Mouse (Mus musculus): ENCODE data around the gene Trim7. TPM values are rescaled to one million over a fixed set of nuclear protein-coding genes. Genes with fewer than 3 reads are reported as not detected.
"Not testable (repeated sequence)": the region's sequence is repeated elsewhere in the genome, so short reads cannot be mapped to it uniquely, and the experiment has no call there.

The Trim7 gene
- polyA plus RNA-seq, 1 experiment from 2014 or later: 1.0 TPM

DNA sequence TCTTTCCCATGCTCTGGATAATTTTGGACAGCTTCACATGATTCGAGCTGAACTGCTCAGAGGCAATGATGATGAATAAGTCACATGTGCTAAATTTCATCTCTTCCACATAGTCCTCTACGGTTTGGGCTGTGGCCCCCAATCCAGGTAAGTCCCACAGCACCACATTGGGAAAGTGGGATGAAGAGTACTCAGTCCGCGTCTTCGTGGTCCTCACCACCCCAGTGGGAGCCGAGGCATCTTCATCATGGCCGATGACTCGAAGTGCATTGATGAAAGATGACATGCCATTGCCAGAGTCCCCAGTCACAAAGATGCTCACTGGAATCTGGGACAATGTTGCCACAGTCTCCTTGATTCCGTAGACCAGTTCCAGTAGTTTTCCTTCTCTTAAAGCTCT lies 40.5 kb downstream of the Trim7 start:
- H3K9me3 ChIP-seq: no peaks in the 10 kb centered on the region
- ATAC-seq (ENCODE audit: low FRiP score, low read depth): no peak
- H3K9ac ChIP-seq: no peak overlapping the region
- H3K4me1 ChIP-seq: peaks cover 14% of the 10 kb centered on the region
- WGBS: 92% methylated on average over 9 of the region's 9 CpGs
- no peak overlapping the region for H3K27ac ChIP-seq
- no peak overlapping the region for H3K4me3 ChIP-seq
- no peak overlapping the region for H3K4me2 ChIP-seq (replicated peaks)
- no peaks in the 10 kb centered on the region for H3K27me3 ChIP-seq
- H3K36me3 ChIP-seq: no peaks in the 10 kb centered on the region

DNA sequence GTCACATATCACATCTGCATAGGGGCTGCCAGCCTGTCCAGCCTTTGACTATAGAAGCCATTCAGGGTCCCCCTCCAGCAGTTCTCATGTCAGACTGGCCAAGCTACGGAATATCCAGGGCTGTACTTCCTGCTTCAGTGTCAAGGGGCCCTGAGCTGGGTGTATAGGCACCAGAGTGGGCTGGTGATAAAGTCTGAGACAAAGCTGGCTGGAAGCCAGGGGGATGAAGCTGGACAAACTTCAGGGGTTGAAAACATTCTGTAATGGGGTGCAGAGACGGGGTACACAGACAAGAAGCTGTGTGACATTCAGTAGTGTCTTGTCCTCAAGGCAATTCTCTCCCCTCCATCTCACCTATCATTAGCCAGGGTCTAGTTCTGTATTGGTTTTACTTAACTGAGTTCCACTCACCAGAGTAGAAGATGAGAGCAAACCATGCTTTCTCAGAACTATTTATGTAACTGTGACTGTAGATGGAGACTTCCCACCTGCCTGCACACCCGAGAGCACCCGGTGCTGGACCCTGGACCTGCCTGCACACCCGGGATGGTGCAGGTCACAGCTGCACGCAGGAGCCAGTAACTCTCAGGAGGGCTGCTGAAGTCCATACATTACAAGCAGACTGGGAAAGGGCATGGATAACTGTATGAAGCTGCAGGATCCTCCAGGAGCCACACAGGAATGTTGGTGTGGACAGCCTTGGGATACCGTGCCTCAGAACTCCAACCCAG lies 43.6 kb downstream of the Trim7 start:
- WGBS: 69% methylated on average over 7 of the region's 7 CpGs
- H3K4me3 ChIP-seq: no peak overlapping the region
- peaks cover 22% of the 10 kb centered on the region for H3K4me1 ChIP-seq
- H3K36me3 ChIP-seq: no peaks in the 10 kb centered on the region
- peak overlapping the region; percentile 80 for H3K4me2 ChIP-seq (replicated peaks)
- no peak for ATAC-seq (ENCODE audit: low FRiP score, low read depth)
- H3K9me3 ChIP-seq: no peaks in the 10 kb centered on the region
- H3K27me3 ChIP-seq: peaks cover 5% of the 10 kb centered on the region
- H3K27ac ChIP-seq: no peak overlapping the region
- H3K9ac ChIP-seq: no peak overlapping the region

DNA sequence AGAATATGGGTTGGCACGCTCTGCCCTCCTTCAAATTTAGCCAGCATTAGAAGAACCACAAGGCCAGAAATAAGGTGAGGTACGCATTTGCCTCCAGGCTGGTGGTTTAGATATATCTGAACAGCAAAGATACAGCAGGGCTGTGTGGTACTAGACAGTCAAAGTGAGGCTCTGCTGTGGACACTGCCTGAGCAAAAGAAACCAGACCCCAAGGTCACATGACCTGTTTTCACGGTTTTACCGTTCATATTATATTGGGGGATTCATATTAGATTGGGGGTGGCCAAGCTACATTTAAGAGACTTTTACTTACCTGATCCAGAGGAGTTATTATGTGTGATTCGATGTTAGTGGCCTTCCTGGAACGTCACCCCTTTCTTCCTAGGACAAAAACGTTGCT lies 44.8 kb downstream of the Trim7 start:
- H3K27ac ChIP-seq: no peak overlapping the region

GRCm38 (mm10) chr11:48871201-48871772 lies 45.3 kb downstream of the Trim7 start, which contains the start of gene Irgm1:
Gene Irgm1 (minus strand): TSS chr11:48871683.
- H3K9ac ChIP-seq: peak within 1 kb of the TSS; percentile 65
- peaks cover 22% of the 10 kb centered on the region for H3K4me1 ChIP-seq
- no peaks in the 10 kb centered on the region for H3K9me3 ChIP-seq
- peak within 1 kb of the TSS; percentile 53 for H3K4me3 ChIP-seq
- 2% methylated on average over 19 of the region's 19 CpGs for WGBS
- peak; percentile 70; the same call in 1 of the 2 replicates for ATAC-seq (ENCODE audit: low FRiP score, low read depth)
- H3K27ac ChIP-seq: peak within 1 kb of the TSS; percentile 15; the same call in 1 of the 2 replicates
- H3K27me3 ChIP-seq: peaks cover 5% of the 10 kb centered on the region
- peak within 1 kb of the TSS; percentile 80 for H3K4me2 ChIP-seq (replicated peaks)
- H3K36me3 ChIP-seq: no peaks in the 10 kb centered on the region

More for the DNA sequence above, 44.8 kb downstream of the Trim7 start:
- peak overlapping the region; percentile 65 for H3K9ac ChIP-seq
- no peak for ATAC-seq (ENCODE audit: low FRiP score, low read depth)
- 33% methylated on average over 7 of the region's 7 CpGs for WGBS
- peak overlapping the region; percentile 80 for H3K4me2 ChIP-seq (replicated peaks)
- no peaks in the 10 kb centered on the region for H3K36me3 ChIP-seq
- peaks cover 5% of the 10 kb centered on the region for H3K27me3 ChIP-seq
- peaks cover 22% of the 10 kb centered on the region for H3K4me1 ChIP-seq
- H3K9me3 ChIP-seq: no peaks in the 10 kb centered on the region
- H3K4me3 ChIP-seq: peak overlapping the region; percentile 53

DNA sequence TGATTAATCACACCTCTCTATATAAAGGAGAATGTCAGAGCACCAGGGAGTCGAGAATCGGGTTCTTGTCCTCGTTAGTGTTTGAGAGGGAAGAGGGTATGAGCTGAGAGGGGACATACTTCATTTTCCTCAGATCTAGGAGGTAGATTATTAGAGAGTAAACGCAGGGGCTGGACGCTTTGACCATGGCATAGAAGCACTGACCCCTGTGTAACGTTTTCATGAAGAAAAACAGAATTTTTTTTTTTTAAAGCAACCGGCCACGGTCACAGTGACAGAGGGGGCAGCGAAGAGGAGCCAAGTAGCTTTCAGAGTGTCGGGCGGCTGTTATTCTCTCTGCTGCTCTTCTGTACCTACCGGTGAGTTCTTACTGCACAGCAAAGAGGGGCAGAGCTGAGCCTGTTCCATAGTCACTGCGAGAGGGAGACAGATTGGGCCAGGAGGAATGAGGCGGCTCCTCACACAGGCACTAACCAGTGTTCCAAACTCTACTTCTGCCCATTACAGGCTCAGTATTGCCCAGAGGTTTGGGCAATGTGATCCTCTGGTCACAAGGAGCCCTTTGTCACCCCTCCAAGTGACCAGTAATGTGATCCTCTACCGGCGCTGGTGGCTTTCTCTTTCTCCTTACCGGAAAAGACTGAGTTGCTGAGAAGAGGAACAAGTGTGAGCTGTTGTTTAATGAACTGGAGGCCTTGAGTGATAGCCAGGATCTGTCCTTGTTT lies 46.0 kb downstream of the Trim7 start:
- peak overlapping the region; percentile 53 for H3K4me3 ChIP-seq
- H3K4me1 ChIP-seq: peaks cover 22% of the 10 kb centered on the region
- WGBS: 9% methylated on average over 17 of the region's 17 CpGs
- peaks cover 5% of the 10 kb centered on the region for H3K27me3 ChIP-seq
- ATAC-seq (ENCODE audit: low FRiP score, low read depth): 0 out of 2 replicates have a peak, but pooled peaks have one; percentile 42
- H3K9ac ChIP-seq: peak overlapping the region; percentile 65
- no peaks in the 10 kb centered on the region for H3K36me3 ChIP-seq
- H3K4me2 ChIP-seq (replicated peaks): peak overlapping the region; percentile 80
- no peaks in the 10 kb centered on the region for H3K9me3 ChIP-seq
- H3K27ac ChIP-seq: peak overlapping the region; percentile 15; the same call in 1 of the 2 replicates

GRCm38 (mm10) chr11:48872695-48873300 lies 46.9 kb downstream of the Trim7 start:
- WGBS: 82% methylated on average over 7 of the region's 7 CpGs
- H3K27ac ChIP-seq: 0 out of 2 replicates have a peak overlapping the region, but pooled peaks have one; percentile 15

DNA sequence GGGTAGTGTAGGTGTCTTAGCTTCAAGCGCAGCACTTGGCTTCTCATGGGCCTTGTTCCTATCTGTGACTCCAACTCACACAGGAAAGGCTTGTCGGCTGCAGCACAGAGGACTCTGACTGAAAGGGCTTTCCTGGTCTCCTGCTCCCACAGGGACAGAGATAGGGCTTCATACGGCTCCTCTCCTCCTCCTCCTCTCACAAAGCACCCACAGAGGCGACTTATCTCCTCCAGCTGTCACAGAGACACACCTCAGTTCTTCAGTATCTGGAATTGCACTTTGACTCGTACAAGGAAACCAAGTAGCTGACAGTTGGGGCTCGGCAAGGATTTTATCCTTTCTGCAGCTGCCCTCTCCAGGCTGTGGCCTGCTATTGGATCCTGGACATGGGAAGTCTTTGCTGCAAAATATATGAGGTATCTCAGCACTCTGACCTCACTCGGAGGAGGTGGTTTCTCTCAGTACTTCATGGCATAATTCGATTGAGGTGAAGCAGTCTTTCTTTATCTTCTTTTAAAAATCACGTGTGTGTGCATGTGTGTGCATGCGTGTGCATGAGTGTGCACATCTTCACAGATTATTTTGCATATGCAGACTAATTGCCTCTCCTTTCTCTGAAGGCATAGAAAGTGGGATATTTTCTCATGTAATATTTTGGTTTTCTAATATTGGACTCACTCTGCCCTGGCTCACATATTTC lies 47.8 kb downstream of the Trim7 start:
- H3K4me3 ChIP-seq: no peak overlapping the region
- no peak for ATAC-seq (ENCODE audit: low FRiP score, low read depth)
- H3K27ac ChIP-seq: no peak overlapping the region
- 70% methylated on average over 10 of the region's 10 CpGs for WGBS
- H3K9ac ChIP-seq: no peak overlapping the region
- peaks cover 22% of the 10 kb centered on the region for H3K4me1 ChIP-seq
- H3K9me3 ChIP-seq: no peaks in the 10 kb centered on the region
- H3K4me2 ChIP-seq (replicated peaks): no peak overlapping the region
- no peaks in the 10 kb centered on the region for H3K36me3 ChIP-seq
- peaks cover 5% of the 10 kb centered on the region for H3K27me3 ChIP-seq

More at GRCm38 (mm10) chr11:48872695-48873300, 46.9 kb downstream of the Trim7 start:
- H3K36me3 ChIP-seq: no peaks in the 10 kb centered on the region
- H3K9ac ChIP-seq: no peak overlapping the region; the same call in 1 of the 2 replicates
- ATAC-seq (ENCODE audit: low FRiP score, low read depth): no peak
- H3K4me2 ChIP-seq (replicated peaks): peak overlapping the region; percentile 80; the same call in 1 of the 2 replicates
- H3K27me3 ChIP-seq: peaks cover 5% of the 10 kb centered on the region
- H3K4me3 ChIP-seq: no peak overlapping the region
- H3K4me1 ChIP-seq: peaks cover 22% of the 10 kb centered on the region
- H3K9me3 ChIP-seq: no peaks in the 10 kb centered on the region

GRCm38 (mm10) chr11:48874465-48874864 lies 48.5 kb downstream of the Trim7 start:
- no peak overlapping the region for H3K4me3 ChIP-seq
- WGBS: 1% methylated on average over 4 of the region's 4 CpGs
- no peak overlapping the region for H3K4me2 ChIP-seq (replicated peaks)
- H3K4me1 ChIP-seq: peaks cover 17% of the 10 kb centered on the region
- H3K9me3 ChIP-seq: no peaks in the 10 kb centered on the region
- ATAC-seq (ENCODE audit: low FRiP score, low read depth): 0 out of 2 replicates have a peak, but pooled peaks have one; percentile 46
- no peak overlapping the region for H3K9ac ChIP-seq
- no peaks in the 10 kb centered on the region for H3K36me3 ChIP-seq
- H3K27ac ChIP-seq: no peak overlapping the region
- peaks cover 5% of the 10 kb centered on the region for H3K27me3 ChIP-seq

- H3K4me1 ChIP-seq: peaks cover 12% of the 10 kb centered on the region
- H3K9me3 ChIP-seq; H3K4me3 ChIP-seq; H3K36me3 ChIP-seq; H3K4me2 ChIP-seq (replicated peaks); H3K9ac ChIP-seq; H3K27ac ChIP-seq; ATAC-seq (ENCODE audit: low FRiP score, low read depth); H3K27me3 ChIP-seq: not testable (repeated sequence)
- WGBS: 71% methylated on average over 1 of the region's 1 CpGs
Measured at GRCm38 (mm10) chr11:48875343-48875837, 49.5 kb downstream of the Trim7 start.

- Histone ChIP-seq H3K27ac (no peak overlapping the region), H3K4me2 (replicated peaks) (no peak overlapping the region), H3K9me3 (no peaks in the 10 kb centered on the region), H3K4me1 (peaks cover 8% of the 10 kb centered on the region; the same call in 1 of the 2 replicates), H3K4me3 (no peak overlapping the region), H3K36me3 (no peaks in the 10 kb centered on the region), H3K27me3 (peaks cover 5% of the 10 kb centered on the region), H3K9ac (no peak overlapping the region)
- no peak for ATAC-seq (ENCODE audit: low FRiP score, low read depth)
- WGBS: 97% methylated on average over 1 of the region's 1 CpGs
Measured at GRCm38 (mm10) chr11:48876680-48877079, 50.7 kb downstream of the Trim7 start.

- Histone ChIP-seq H3K27ac (no peak overlapping the region), H3K27me3 (no peaks in the 10 kb centered on the region), H3K9me3 (no peaks in the 10 kb centered on the region), H3K4me1 (no peaks in the 10 kb centered on the region), H3K36me3 (no peaks in the 10 kb centered on the region), H3K4me3 (no peak overlapping the region), H3K9ac (no peak overlapping the region), H3K4me2 (replicated peaks) (no peak overlapping the region)
- WGBS: 78% methylated on average over 2 of the region's 2 CpGs
- ATAC-seq (ENCODE audit: low FRiP score, low read depth): no peak
Measured at GRCm38 (mm10) chr11:48898812-48899431, 73.0 kb downstream of the Trim7 start.

Data from limb, embryonic 13.5 days (tissue).